Mouse (Mus musculus): ENCODE results near the gene Faf1. TPM values are rescaled to one million over a fixed set of nuclear protein-coding genes. Genes with fewer than 3 reads are reported as not detected.

The Faf1 gene
- polyA plus RNA-seq, 1 experiment from 2014 or later = 18.5 TPM

GRCm38 (mm10) chr4:109792331-109792730 lies 115.9 kb downstream of the Faf1 start:
- Histone ChIP-seq H3K27ac (ENCODE audit: low read length) (no peak overlapping the region), H3K4me2 (ENCODE audit: low read depth, low read length) (no peak overlapping the region), H3K9ac (ENCODE audit: low read length) (no peak overlapping the region), H3K4me3 (ENCODE audit: low read length) (no peak overlapping the region), H3K4me1 (ENCODE audit: control insufficient read depth, insufficient read depth, low read length) (no peaks in the 10 kb centered on the region), H3K9me3 (replicated peaks; ENCODE audit: control insufficient read depth, low read length) (no peaks in the 10 kb centered on the region), H3K27me3 (ENCODE audit: control insufficient read depth, insufficient read depth, low read length) (no peaks in the 10 kb centered on the region), H3K36me3 (ENCODE audit: control insufficient read depth, insufficient read depth) (no peaks in the 10 kb centered on the region)
- 81% methylated on average over 2 of the region's 2 CpGs for WGBS
- no peak for ATAC-seq (replicated peaks; ENCODE audit: extremely low read depth, insufficient read depth, low FRiP score)

GRCm38 (mm10) chr4:109793072-109793471 lies 116.7 kb downstream of the Faf1 start:
- no peak for ATAC-seq (replicated peaks; ENCODE audit: extremely low read depth, insufficient read depth, low FRiP score)
- H3K36me3 ChIP-seq (ENCODE audit: control insufficient read depth, insufficient read depth) = no peaks in the 10 kb centered on the region
- H3K27me3 ChIP-seq (ENCODE audit: control insufficient read depth, insufficient read depth, low read length) = no peaks in the 10 kb centered on the region
- H3K27ac ChIP-seq (ENCODE audit: low read length) = no peak overlapping the region
- 86% methylated on average over 2 of the region's 2 CpGs for WGBS
- H3K9me3 ChIP-seq (replicated peaks; ENCODE audit: control insufficient read depth, low read length) = no peaks in the 10 kb centered on the region
- H3K4me2 ChIP-seq (ENCODE audit: low read depth, low read length) = no peak overlapping the region
- no peaks in the 10 kb centered on the region for H3K4me1 ChIP-seq (ENCODE audit: control insufficient read depth, insufficient read depth, low read length)
- no peak overlapping the region for H3K4me3 ChIP-seq (ENCODE audit: low read length)
- H3K9ac ChIP-seq (ENCODE audit: low read length) = no peak overlapping the region

GRCm38 (mm10) chr4:109797511-109798182 lies 121.3 kb downstream of the Faf1 start:
- 77% methylated on average over 10 of the region's 10 CpGs for WGBS
- H3K27me3 ChIP-seq (ENCODE audit: control insufficient read depth, insufficient read depth, low read length) = no peaks in the 10 kb centered on the region
- ATAC-seq (replicated peaks; ENCODE audit: extremely low read depth, insufficient read depth, low FRiP score) = no peak
- no peaks in the 10 kb centered on the region for H3K9me3 ChIP-seq (replicated peaks; ENCODE audit: control insufficient read depth, low read length)
- H3K4me1 ChIP-seq (ENCODE audit: control insufficient read depth, insufficient read depth, low read length) = no peaks in the 10 kb centered on the region
- H3K36me3 ChIP-seq (ENCODE audit: control insufficient read depth, insufficient read depth) = no peaks in the 10 kb centered on the region
- H3K4me2 ChIP-seq (ENCODE audit: low read depth, low read length) = no peak overlapping the region
- no peak overlapping the region for H3K27ac ChIP-seq (ENCODE audit: low read length)
- H3K4me3 ChIP-seq (ENCODE audit: low read length) = no peak overlapping the region
- no peak overlapping the region for H3K9ac ChIP-seq (ENCODE audit: low read length)

- H3K27ac ChIP-seq (ENCODE audit: low read length) = no peak overlapping the region
- H3K4me3 ChIP-seq (ENCODE audit: low read length) = no peak overlapping the region
- no peaks in the 10 kb centered on the region for H3K27me3 ChIP-seq (ENCODE audit: control insufficient read depth, insufficient read depth, low read length)
- peaks cover 7% of the 10 kb centered on the region for H3K4me1 ChIP-seq (ENCODE audit: control insufficient read depth, insufficient read depth, low read length)
- no peak overlapping the region for H3K4me2 ChIP-seq (ENCODE audit: low read depth, low read length)
- H3K9ac ChIP-seq (ENCODE audit: low read length) = no peak overlapping the region
- WGBS = 56% methylated on average over 5 of the region's 5 CpGs
- ATAC-seq (replicated peaks; ENCODE audit: extremely low read depth, insufficient read depth, low FRiP score) = no peak
- H3K36me3 ChIP-seq (ENCODE audit: control insufficient read depth, insufficient read depth) = no peaks in the 10 kb centered on the region
- H3K9me3 ChIP-seq (replicated peaks; ENCODE audit: control insufficient read depth, low read length) = no peaks in the 10 kb centered on the region
Observed at GRCm38 (mm10) chr4:109806408-109806807, 130.0 kb downstream of the Faf1 start.

- H3K9me3 ChIP-seq (replicated peaks; ENCODE audit: control insufficient read depth, low read length) = no peaks in the 10 kb centered on the region
- no peak overlapping the region for H3K4me2 ChIP-seq (ENCODE audit: low read depth, low read length)
- 84% methylated on average over 1 of the region's 1 CpGs for WGBS
- no peaks in the 10 kb centered on the region for H3K27me3 ChIP-seq (ENCODE audit: control insufficient read depth, insufficient read depth, low read length)
- no peak overlapping the region for H3K9ac ChIP-seq (ENCODE audit: low read length)
- no peak overlapping the region for H3K27ac ChIP-seq (ENCODE audit: low read length)
- no peak overlapping the region for H3K4me3 ChIP-seq (ENCODE audit: low read length)
- no peaks in the 10 kb centered on the region for H3K4me1 ChIP-seq (ENCODE audit: control insufficient read depth, insufficient read depth, low read length)
- H3K36me3 ChIP-seq (ENCODE audit: control insufficient read depth, insufficient read depth) = no peaks in the 10 kb centered on the region
- ATAC-seq (replicated peaks; ENCODE audit: extremely low read depth, insufficient read depth, low FRiP score) = no peak
Observed at GRCm38 (mm10) chr4:109815161-109815560, 138.8 kb downstream of the Faf1 start.

- H3K4me1 ChIP-seq (ENCODE audit: control insufficient read depth, insufficient read depth, low read length) = no peaks in the 10 kb centered on the region
- H3K4me3 ChIP-seq (ENCODE audit: low read length) = no peak overlapping the region
- no peak overlapping the region for H3K27ac ChIP-seq (ENCODE audit: low read length)
- no peaks in the 10 kb centered on the region for H3K9me3 ChIP-seq (replicated peaks; ENCODE audit: control insufficient read depth, low read length)
- H3K36me3 ChIP-seq (ENCODE audit: control insufficient read depth, insufficient read depth) = no peaks in the 10 kb centered on the region
- no peaks in the 10 kb centered on the region for H3K27me3 ChIP-seq (ENCODE audit: control insufficient read depth, insufficient read depth, low read length)
- no peak overlapping the region for H3K9ac ChIP-seq (ENCODE audit: low read length)
- no peak overlapping the region for H3K4me2 ChIP-seq (ENCODE audit: low read depth, low read length)
- ATAC-seq (replicated peaks; ENCODE audit: extremely low read depth, insufficient read depth, low FRiP score) = no peak
- 79% methylated on average over 1 of the region's 1 CpGs for WGBS
Observed at GRCm38 (mm10) chr4:109815592-109815991, 139.2 kb downstream of the Faf1 start.

GRCm38 (mm10) chr4:109819455-109819854 lies 143.1 kb downstream of the Faf1 start:
- H3K4me1 ChIP-seq (ENCODE audit: control insufficient read depth, insufficient read depth, low read length) = no peaks in the 10 kb centered on the region
- H3K4me2 ChIP-seq (ENCODE audit: low read depth, low read length) = no peak overlapping the region
- ATAC-seq (replicated peaks; ENCODE audit: extremely low read depth, insufficient read depth, low FRiP score) = no peak
- H3K9ac ChIP-seq (ENCODE audit: low read length) = no peak overlapping the region
- no peaks in the 10 kb centered on the region for H3K27me3 ChIP-seq (ENCODE audit: control insufficient read depth, insufficient read depth, low read length)
- no peak overlapping the region for H3K4me3 ChIP-seq (ENCODE audit: low read length)
- H3K27ac ChIP-seq (ENCODE audit: low read length) = no peak overlapping the region
- H3K9me3 ChIP-seq (replicated peaks; ENCODE audit: control insufficient read depth, low read length) = no peaks in the 10 kb centered on the region
- no peaks in the 10 kb centered on the region for H3K36me3 ChIP-seq (ENCODE audit: control insufficient read depth, insufficient read depth)

GRCm38 (mm10) chr4:109829800-109830199 lies 153.4 kb downstream of the Faf1 start:
- no peak for ATAC-seq (replicated peaks; ENCODE audit: extremely low read depth, insufficient read depth, low FRiP score)
- Histone ChIP-seq H3K27me3 (ENCODE audit: control insufficient read depth, insufficient read depth, low read length) (no peaks in the 10 kb centered on the region), H3K4me2 (ENCODE audit: low read depth, low read length) (no peak overlapping the region), H3K4me1 (ENCODE audit: control insufficient read depth, insufficient read depth, low read length) (no peaks in the 10 kb centered on the region), H3K36me3 (ENCODE audit: control insufficient read depth, insufficient read depth) (peaks cover 9% of the 10 kb centered on the region), H3K9ac (ENCODE audit: low read length) (no peak overlapping the region), H3K27ac (ENCODE audit: low read length) (no peak overlapping the region), H3K9me3 (replicated peaks; ENCODE audit: control insufficient read depth, low read length) (no peaks in the 10 kb centered on the region), H3K4me3 (ENCODE audit: low read length) (no peak overlapping the region)
- 85% methylated on average over 3 of the region's 3 CpGs for WGBS

GRCm38 (mm10) chr4:109857851-109858250 lies 181.5 kb downstream of the Faf1 start:
- Histone ChIP-seq H3K9ac (ENCODE audit: low read length) (no peak overlapping the region), H3K9me3 (replicated peaks; ENCODE audit: control insufficient read depth, low read length) (no peaks in the 10 kb centered on the region), H3K27me3 (ENCODE audit: control insufficient read depth, insufficient read depth, low read length) (no peaks in the 10 kb centered on the region), H3K4me3 (ENCODE audit: low read length) (no peak overlapping the region), H3K4me1 (ENCODE audit: control insufficient read depth, insufficient read depth, low read length) (peaks cover 22% of the 10 kb centered on the region), H3K36me3 (ENCODE audit: control insufficient read depth, insufficient read depth) (no peaks in the 10 kb centered on the region), H3K27ac (ENCODE audit: low read length) (no peak overlapping the region), H3K4me2 (ENCODE audit: low read depth, low read length) (no peak overlapping the region)
- WGBS = 57% methylated on average over 3 of the region's 3 CpGs
- ATAC-seq (replicated peaks; ENCODE audit: extremely low read depth, insufficient read depth, low FRiP score) = no peak
